Mouse (Mus musculus): ENCODE measurements around the gene Dusp6. TPM values are rescaled to one million over a fixed set of nuclear protein-coding genes. Genes with fewer than 3 reads are reported as not detected.

Dusp6 gene
- polyA plus RNA-seq, 1 experiment from 2014 or later, result 38.2 TPM

DNA sequence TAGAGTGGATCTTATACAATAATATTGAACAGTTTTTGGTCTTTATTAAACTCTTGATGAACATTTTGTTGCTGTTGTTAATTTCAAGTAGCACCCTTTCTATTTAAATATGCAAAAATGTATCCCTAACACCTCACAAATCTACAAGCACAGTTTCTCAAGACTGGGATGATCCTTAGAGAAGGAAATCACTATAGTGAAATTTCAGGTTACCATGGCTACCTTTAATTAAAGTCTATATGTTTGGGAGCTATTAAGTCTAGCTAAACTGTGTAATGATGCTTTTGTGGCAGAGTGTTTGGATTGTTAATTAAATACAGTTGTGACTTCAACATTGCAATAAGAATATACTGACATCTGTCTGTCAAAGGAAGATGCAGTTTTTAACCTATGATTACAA is 54.0 kb downstream of the Dusp6 start:
- no peaks in the 10 kb centered on the region for H3K36me3 ChIP-seq
- no peak overlapping the region for H3K27ac ChIP-seq
- no peak for DNase-seq (ENCODE audit: low spot score)
- no peaks in the 10 kb centered on the region for H3K4me1 ChIP-seq (replicated peaks)
- H3K9me3 ChIP-seq, result no peaks in the 10 kb centered on the region
- H3K4me3 ChIP-seq, result no peak overlapping the region
- no peaks in the 10 kb centered on the region for H3K27me3 ChIP-seq (ENCODE audit: insufficient read depth, poor library complexity, severe bottlenecking)

Other genes starting within 250 kb of the Dusp6 start
- 27.6 and 33.4 TPM in 2 replicates for gene Poc1b, start 156.2 kb upstream of the Dusp6 start, polyA plus RNA-seq (2016; fragmentation: Nextera tagmentation; extraction: Ambion mirVana)
- 3.5 and 4.4 TPM in 2 replicates for gene Galnt4, start 155.1 kb upstream of the Dusp6 start, polyA plus RNA-seq (2016; fragmentation: Nextera tagmentation; extraction: Ambion mirVana)
- 0.24 TPM in 1 of 2 replicates, not detected in the other for gene Phxr2, start 136.9 kb upstream of the Dusp6 start, polyA plus RNA-seq (2016; fragmentation: Nextera tagmentation; extraction: Ambion mirVana)

Measured in hindbrain, embryonic 10.5 days (tissue).